Mouse (Mus musculus): Measurements from ENCODE around the gene P4ha1.

DNA sequence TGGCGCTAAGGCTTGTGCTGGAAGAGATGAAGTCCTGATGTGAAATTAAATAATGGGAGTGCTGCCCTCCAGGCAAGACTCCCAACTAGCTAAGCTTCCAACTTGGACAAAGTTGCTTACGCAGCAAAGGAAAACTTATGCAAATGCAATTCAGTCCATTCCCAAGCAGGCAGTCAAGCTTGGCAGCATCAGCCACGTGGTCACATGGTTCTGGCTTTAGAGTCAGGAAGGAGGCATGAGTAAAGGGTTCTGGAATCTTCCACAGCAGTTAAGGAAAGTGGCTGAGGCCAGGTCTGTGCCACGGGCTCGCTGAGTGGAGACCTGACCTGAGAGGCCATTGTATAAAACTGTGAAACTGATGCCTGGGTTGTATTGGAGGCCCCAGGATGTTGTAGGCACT, 37.6 kb upstream of the P4ha1 start:
- TF ChIP-seq GATA1 (IDR thresholded peaks at IDR 0.05; ENCODE audit: low read length) (no peak), TAL1 (IDR thresholded peaks at IDR 0.05; ENCODE audit: low read length) (no peak)

Data from erythroblast, embryonic 14.5 days (primary cell).